Comparison of ENCODE assay signal across 26 mouse cellular contexts in genomic region chr12:72612053-72612452, GRCm38 (mm10). TPM values are rescaled to one million over a fixed set of nuclear protein-coding genes. Genes with fewer than 3 reads are reported as not detected.
"Had no signal": no experiment of that assay in that cellular context is flagged by ENCODE, and none has a peak within 500 bp of the region (broad histone marks: within the 10 kb centered on the region; RNA-seq: fewer than 3 reads in every experiment).

No protein-coding gene starts in this region.

- DNase-seq: left cerebral cortex, postnatal 4 days; liver; liver, embryonic 13.5 days; liver, postnatal 0 days; lung, adult 18-20 months; lung, adult 2 months; lung, embryonic 14.5 days; lung, postnatal 10 days; lung, postnatal 14 days; lung, postnatal 36 days; lung, postnatal 4 days; midbrain, embryonic 14.5 days had no signal

- ATAC-seq: liver, embryonic 12.5 days; liver, postnatal 0 days; lung, postnatal 0 days; midbrain, embryonic 13.5 days; midbrain, embryonic 15.5 days; midbrain, embryonic 16.5 days had no signal

RNA-seq across cellular contexts. Expression of gene Gm4756, which starts 37.4 kb away (rescaled TPM):
- total RNA-seq: left cerebral cortex, adult 2 months; left cerebral cortex, adult 8-10 months; left cerebral cortex, postnatal 10 days; left cerebral cortex, postnatal 14 days; left cerebral cortex, postnatal 25 days; left cerebral cortex, postnatal 36 days; left cerebral cortex, postnatal 4 days; megakaryocyte, adult 5-6 weeks; midbrain, postnatal 0 days; monocyte, adult 5-6 weeks had no signal
